In the genomic region with DNA sequence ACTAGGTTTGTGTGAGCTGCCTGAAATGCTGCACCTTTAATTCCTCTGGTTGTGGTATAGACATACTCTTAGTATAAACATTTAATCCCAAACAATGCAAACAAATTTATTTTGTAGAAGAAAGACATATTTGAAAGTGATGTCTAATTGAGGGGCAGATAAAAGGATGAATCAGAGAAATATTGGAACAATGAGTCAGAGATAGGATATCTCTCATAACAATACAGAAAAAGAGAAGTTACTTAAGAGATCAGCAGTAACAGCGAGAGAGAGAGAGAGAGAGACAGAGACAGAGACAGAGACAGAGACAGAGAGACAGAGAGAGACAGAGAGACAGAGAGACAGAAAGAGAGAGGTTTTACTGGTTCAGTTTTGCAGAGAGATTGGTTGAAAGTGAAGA, we compare ENCODE assay signal across 27 mouse cellular contexts.
"Had no signal": no experiment of that assay in that cellular context is flagged by ENCODE, and none has a peak within 500 bp of the region (broad histone marks: within the 10 kb centered on the region; RNA-seq: fewer than 3 reads in every experiment).

No protein-coding gene starts in this region.

- H3K9me3 ChIP-seq: limb, embryonic 10.5 days; limb, embryonic 12.5 days; limb, embryonic 13.5 days; limb, embryonic 15.5 days; liver, embryonic 12.5 days; liver, embryonic 13.5 days; liver, embryonic 15.5 days; lung, embryonic 15.5 days; megakaryocyte, embryonic 14.5 days; midbrain, embryonic 10.5 days; midbrain, embryonic 12.5 days; midbrain, embryonic 13.5 days; midbrain, embryonic 15.5 days had no signal

- H3K4me3 ChIP-seq: limb, embryonic 10.5 days; limb, embryonic 12.5 days; limb, embryonic 13.5 days; limb, embryonic 15.5 days; liver, embryonic 12.5 days; liver, embryonic 13.5 days; liver, embryonic 15.5 days; lung, embryonic 15.5 days; megakaryocyte, embryonic 14.5 days; midbrain, embryonic 10.5 days; midbrain, embryonic 12.5 days; midbrain, embryonic 13.5 days; midbrain, embryonic 15.5 days; myocyte had no signal

- H3K9ac ChIP-seq: limb, embryonic 12.5 days; limb, embryonic 13.5 days; limb, embryonic 15.5 days; liver, embryonic 12.5 days; liver, embryonic 13.5 days; liver, embryonic 14.5 days; liver, embryonic 15.5 days; liver, postnatal 0 days; lung, embryonic 14.5 days; lung, embryonic 15.5 days; midbrain, embryonic 12.5 days; midbrain, embryonic 13.5 days; midbrain, embryonic 15.5 days had no signal

- H3K4me1 ChIP-seq: limb, embryonic 10.5 days; limb, embryonic 12.5 days; limb, embryonic 13.5 days; limb, embryonic 15.5 days; liver, embryonic 12.5 days; liver, embryonic 13.5 days; liver, embryonic 15.5 days; lung, embryonic 15.5 days; megakaryocyte, embryonic 14.5 days; midbrain, embryonic 10.5 days; midbrain, embryonic 12.5 days; midbrain, embryonic 13.5 days; midbrain, embryonic 15.5 days had no signal

- H3K27ac ChIP-seq: limb, embryonic 10.5 days; limb, embryonic 12.5 days; limb, embryonic 13.5 days; limb, embryonic 15.5 days; liver, embryonic 12.5 days; liver, embryonic 13.5 days; liver, embryonic 14.5 days; liver, embryonic 15.5 days; lung, embryonic 15.5 days; macrophage; midbrain, embryonic 10.5 days; midbrain, embryonic 12.5 days; midbrain, embryonic 13.5 days; midbrain, embryonic 15.5 days had no signal

- DNase-seq: left cerebral cortex, postnatal 4 days; liver; liver, embryonic 13.5 days; liver, postnatal 0 days; lung, adult 18-20 months; lung, adult 2 months; lung, embryonic 14.5 days; lung, postnatal 10 days; lung, postnatal 14 days; lung, postnatal 36 days; lung, postnatal 4 days; midbrain, embryonic 14.5 days had no signal

- H3K27me3 ChIP-seq: limb, embryonic 12.5 days; limb, embryonic 13.5 days; limb, embryonic 15.5 days; liver, embryonic 12.5 days; liver, embryonic 13.5 days; liver, embryonic 15.5 days; lung, embryonic 15.5 days; megakaryocyte, embryonic 14.5 days; midbrain, embryonic 12.5 days; midbrain, embryonic 13.5 days; midbrain, embryonic 15.5 days had no signal

- H3K36me3 ChIP-seq: limb, embryonic 10.5 days; limb, embryonic 12.5 days; limb, embryonic 13.5 days; limb, embryonic 15.5 days; liver, embryonic 12.5 days; liver, embryonic 13.5 days; liver, embryonic 15.5 days; lung, embryonic 15.5 days; midbrain, embryonic 10.5 days; midbrain, embryonic 12.5 days; midbrain, embryonic 13.5 days; midbrain, embryonic 15.5 days had no signal
